Mouse (Mus musculus): ENCODE measurements around the gene Atp7b.

The Atp7b gene

DNA sequence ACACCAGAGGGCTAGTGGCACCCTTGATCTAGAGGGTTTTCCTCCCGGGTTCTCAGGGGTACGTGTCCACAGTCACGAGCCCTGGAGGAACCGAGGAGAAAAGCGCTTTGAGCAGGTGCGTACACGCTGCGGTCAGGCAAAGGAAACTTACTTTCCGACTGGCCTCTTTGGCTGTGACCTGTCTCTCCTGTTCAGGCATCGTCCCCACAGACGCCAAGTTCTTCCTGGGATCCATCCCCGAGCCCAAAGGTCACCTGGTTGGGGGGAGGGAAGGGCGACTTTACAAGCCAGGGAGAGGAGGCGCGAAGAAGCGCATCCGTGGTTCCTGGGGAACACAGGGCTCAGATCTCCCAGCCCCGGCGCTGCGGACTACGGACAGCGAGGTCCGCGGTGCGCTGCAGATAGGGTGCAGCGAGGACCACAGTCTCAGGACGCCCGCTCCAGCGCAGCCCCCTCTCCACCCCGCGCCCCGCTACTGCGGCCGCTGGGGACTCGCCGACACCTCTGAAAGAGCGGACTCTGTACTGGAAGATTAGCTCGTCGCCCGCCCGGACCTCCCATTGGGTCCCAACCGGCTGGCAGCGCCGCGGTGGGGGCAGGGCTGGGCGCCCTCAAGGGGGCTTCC is at the start of gene Atp7b:
Atp7b (minus strand) TSS at position 485 of the 625 bp plus-strand sequence.
- no peak for DNase-seq

DNA sequence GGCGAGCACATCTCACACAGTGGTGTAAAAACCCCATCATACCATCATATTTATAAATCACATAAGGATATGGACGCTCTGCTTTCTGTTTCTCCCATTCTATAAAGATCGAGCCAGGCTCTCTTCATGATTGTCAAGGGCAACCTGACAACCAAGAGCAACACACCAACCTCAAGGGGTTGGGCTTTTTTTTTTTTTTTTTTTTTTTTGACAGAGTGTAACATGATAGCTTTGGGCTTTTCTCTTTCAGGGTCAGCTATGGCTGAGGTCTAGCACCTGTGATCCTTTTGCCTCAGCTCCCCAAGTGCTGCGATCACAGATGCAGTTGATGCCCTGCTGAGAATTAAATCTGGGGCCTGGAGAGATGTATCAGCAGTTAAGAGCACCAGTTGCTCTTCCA is 46.9 kb upstream of the Atp7b start:
- no peak for DNase-seq

- peak; percentile 2 for DNase-seq
These were observed 31.5 kb upstream of the Atp7b start for GRCm38 (mm10) chr8:22091568-22091967.

DNA sequence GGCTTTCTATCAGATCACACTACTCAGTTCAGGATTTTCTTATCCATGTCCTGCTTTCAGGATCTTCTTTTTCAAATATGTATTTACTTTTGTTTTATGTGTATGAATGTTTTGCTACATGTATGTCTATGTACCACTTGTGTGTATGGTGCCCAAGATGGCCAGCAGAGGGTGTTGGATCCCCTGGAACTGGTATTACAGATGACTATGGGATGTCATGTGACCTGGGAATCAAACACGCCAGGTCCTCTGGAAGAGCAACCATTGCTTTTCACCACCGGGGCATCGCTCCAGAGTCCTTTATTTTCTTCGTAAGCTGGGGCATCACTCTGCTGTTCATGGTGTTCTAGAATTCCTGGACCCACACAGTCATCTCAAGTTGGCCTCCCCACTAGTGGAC is 29.1 kb upstream of the Atp7b start:
- DNase-seq = no peak

- no peak for DNase-seq
These were observed 19.4 kb upstream of the Atp7b start for GRCm38 (mm10) chr8:22079313-22080007.

DNA sequence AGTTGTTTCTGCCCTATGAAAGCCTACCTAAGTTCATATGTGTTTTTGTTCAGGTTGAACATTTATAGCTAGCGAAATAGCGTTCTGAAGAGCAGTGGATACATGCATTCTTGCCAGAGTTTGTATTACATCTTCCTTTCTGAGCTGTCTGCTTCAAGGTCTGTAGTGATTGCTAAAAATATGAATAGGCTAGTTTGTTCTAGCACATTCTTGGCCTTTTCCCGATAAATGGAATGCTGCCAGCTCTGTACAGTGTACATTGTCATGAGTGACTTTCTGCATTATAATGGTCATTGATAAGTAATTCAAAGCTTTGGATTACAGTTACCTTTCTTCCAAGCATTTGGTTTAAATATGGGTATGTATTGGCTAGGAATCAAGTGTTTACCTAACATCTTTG is 1.0 kb upstream of the Atp7b start:
- DNase-seq = no peak

DNA sequence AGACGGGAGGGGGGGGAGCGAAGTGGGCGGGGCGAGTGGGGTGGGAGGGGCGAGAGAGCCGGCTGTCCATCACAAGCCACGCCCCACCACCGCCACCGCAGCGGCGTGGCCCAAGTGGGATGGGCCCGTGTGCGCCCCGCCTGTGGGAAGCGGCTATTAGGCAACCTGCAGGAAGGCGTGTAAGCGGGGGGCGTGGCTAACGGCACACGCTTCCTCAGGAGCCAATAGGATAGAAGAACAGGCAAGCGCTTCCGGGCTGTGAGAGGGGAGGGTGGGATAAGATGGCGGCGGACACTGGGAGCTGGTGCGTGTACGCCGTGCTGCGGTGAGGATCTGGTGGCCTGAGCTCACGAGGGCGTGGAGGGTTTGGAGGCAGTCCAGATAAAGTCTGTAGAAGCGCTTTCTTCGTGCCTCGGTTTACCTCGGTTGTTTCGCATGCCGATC is 363 bp upstream of the Atp7b start, which contains the start of gene Alg11:
Alg11 (plus strand) TSS at position 276 of the 444 bp plus-strand sequence.
- DNase-seq = peak; percentile 98

DNA sequence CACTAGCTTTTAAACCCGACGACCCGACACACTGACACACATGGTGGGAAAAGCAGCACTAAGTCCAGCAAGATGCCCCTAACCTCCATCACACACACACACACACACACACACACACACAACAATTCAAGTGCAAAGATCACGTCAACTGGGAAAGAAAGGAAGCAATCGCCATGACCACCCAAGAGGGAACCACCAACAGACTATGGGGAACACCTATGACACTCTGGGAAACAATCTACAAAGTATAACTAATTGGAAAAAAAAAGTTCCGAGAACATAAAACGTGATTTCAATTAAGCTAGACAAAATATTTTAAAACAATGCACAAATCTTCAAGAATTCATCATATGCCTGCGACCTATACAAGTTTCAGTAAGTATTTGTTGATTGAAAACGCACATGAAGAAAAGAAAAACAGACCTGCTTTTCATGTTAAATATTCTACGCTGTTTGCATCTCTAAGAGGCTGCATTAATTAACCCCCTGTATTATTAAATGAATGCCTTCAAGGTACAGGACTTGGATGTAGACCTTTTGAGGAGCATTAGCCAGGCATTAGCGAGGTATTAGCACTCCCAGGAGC is 859 bp downstream of the Atp7b start:
- no peak for DNase-seq

GRCm38 (mm10) chr8:22058368-22058767 is 1.7 kb downstream of the Atp7b start:
- no peak for DNase-seq

GRCm38 (mm10) chr8:22056850-22057249 is 3.3 kb downstream of the Atp7b start:
- DNase-seq = no peak

DNA sequence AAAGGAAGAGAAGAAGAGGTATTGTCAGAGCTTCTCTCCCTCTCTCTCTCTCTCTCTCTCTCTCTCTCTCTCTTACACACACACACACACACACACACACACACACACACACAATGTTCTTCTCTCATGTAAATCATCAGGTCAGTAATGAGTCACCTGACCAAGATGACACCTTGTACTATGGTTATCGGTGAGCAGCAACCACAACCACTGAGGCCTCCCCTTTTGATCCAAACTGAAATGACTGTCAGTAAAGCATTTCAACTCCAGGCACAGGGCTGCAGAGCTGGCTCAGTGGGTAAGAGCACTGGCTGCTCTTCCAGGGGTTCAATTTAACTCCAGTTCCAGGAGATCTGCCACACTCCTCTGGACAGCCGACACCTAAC is 4.6 kb downstream of the Atp7b start:
- DNase-seq = no peak

- peak; percentile 21 for DNase-seq
These were observed 5.2 kb downstream of the Atp7b start for GRCm38 (mm10) chr8:22054674-22055491.

DNA sequence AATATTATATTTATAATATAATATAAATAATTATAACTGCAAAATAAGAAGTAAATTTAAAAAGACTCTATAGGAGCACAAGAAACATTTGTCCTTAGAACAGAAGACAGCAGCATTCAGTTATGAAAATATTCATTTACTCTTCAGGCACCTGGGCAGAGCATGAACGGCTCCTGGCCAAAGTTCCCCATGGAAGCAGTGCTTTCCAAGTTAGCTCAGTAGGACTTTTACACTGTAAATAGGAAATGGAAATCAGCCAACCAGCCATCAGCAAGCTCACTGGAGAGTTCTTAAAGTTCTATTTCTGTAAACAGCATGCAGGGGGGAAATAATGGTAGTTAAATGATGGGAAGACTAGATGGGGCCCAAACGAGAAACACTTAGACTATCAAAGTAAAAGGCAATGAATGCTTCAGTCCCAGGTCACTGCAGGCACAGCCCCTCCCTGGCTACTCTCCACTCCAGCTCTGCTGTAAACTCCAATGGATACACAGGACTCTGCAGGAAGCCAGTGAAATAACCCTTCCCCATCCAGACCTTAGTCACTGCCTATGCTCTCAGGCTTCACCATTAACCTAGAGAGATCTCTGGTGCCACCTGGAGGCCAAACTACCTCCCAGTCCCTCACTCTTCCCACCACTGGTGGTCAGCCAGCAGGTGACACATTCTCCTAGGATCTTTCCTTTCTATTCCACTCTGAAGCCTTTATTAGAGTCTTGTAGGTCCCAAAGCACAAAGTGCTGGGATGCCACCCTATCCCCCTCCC is 12.2 kb downstream of the Atp7b start:
- peak; percentile 66 for DNase-seq

DNA sequence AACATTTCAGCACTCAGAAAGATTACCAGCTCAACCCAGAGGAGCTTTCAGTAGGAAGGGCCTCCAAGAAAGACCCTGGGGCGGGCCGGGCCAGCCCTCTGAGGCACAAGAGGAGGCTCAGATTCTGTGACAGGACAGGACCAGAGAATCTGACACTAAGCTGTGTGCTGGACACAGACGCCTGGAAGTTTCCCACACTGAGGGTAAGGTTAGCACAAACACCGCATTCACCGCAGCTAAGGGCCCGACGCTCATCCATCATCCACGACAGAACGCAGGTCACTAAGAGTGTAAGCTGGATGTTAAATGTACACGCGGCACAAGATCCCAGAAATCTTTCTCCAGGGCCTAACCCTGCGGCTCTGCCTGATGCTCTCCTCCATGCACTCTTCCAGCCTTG is 16.4 kb downstream of the Atp7b start:
- no peak for DNase-seq

DNA sequence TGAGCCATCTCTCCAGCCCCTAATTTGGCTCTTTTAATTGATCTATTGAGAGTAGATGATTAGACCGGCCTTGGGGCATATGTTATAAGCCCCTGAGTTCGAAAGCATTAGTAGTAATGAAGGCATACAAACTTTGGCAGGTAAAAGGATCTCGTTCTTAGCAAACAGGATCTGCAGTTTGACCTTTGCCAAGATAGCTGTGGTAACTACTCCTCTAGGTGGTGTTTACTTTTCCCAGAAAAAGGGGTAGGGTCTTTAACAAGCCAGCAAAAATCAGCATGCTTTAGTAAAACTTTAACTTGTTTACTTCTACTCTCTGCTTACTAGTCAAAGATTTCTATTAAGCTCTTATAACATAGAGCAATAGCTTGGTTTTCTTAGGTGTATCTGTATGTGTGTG is 17.6 kb downstream of the Atp7b start:
- no peak for DNase-seq

DNA sequence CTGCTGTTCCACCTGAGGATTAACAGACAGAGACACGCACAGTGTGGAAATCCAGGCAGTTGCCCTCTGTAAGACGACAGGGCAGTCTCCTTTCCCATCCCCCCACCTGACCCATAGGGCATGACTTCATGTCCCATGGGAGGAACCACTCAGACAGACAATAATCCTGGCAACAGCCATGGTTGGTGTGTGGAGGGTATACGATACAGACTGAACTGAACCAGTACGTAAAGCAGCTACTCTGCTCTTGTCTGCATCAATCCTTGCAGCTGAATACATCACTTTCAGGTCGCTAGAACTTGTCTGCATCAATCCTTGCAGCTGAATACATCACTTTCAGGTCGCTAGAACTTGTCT is 20.0 kb downstream of the Atp7b start:
- no peak for DNase-seq

- peak; percentile 35 for DNase-seq
These were observed 20.5 kb downstream of the Atp7b start for GRCm38 (mm10) chr8:22039468-22040152.

DNA sequence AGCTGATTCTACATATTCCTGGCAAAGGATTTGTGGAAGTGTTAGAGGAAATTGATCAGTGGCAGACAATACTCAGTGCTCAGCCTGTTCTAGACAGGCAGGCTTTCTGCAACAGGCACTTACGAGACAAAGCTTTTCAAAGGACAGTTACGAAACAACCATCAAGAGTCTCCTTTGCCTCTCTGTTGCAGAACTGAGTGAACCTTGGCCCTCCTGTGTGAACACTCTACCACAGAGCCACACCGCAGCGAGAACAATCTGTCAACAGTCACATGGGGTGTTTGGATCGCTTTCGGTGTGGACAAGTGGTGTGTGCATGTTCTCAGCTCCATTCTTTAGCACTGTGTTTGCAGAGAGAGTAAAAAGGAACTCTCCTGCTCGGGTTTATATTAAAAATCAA is 23.1 kb downstream of the Atp7b start:
- DNase-seq = peak; percentile 34

DNA sequence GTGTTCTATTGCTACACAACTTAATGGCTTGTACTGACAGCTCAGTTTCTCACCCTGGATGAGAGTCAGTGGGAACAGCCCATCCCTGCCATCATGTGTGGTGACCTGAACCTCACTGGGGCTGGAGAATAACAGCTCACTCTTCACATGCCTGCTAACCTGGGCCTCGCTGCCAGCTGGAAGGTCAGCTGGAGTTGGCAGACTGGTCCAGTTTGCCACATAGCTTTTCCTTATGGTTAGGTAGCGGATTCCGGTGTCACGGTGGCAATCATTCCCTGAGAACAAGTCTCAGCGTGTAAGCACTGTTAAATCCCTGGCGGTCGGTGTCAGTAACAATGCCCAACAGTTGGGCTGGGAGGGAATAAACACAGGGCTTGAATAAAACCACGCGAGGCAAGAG is 24.0 kb downstream of the Atp7b start:
- DNase-seq = no peak

- DNase-seq = no peak
These were observed 29.1 kb downstream of the Atp7b start for GRCm38 (mm10) chr8:22030990-22031389.

DNA sequence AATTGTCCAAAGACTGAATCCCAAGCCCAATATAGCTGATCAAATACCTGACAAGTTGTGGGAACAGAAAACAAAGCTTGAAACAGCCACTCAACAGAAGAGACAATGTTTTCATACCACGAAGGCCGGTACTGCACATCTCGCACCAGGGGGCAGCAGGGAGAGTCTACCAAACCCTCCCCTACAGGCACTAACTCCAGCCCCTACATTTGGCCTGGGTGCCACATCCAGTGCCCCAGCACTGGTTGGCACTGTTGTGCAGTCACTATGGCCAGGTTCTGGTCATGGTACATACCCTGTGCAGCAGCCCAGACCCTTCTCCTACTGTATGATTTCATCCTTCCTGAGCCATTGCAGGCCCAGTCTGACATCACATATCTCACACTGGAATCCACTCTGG is 31.1 kb downstream of the Atp7b start:
- DNase-seq = no peak

- no peak for DNase-seq
These were observed 34.9 kb downstream of the Atp7b start for GRCm38 (mm10) chr8:22025241-22025640.
